Mouse (Mus musculus): Measurements from ENCODE around the gene Vav1. TPM values are rescaled to one million over a fixed set of nuclear protein-coding genes. Genes with fewer than 3 reads are reported as not detected.

The Vav1 gene
- total and polyA plus RNA-seq, 3 experiments, result 86.7 to 99.6 TPM; not detected in 1

- H3K4me3 ChIP-seq (ENCODE audit: control insufficient read depth in 1 of 2, insufficient read depth in 1 of 2, low read depth in 2 of 2, low read length in 2 of 2), result peak overlapping the region; percentile 74 to 91
- peaks cover 0 to 11% of the 10 kb centered on the region in 2 experiments; a peak in 2 of 4 replicates for H3K36me3 ChIP-seq (ENCODE audit: control insufficient read depth in 1 of 2, insufficient read depth in 2 of 2, low read length in 2 of 2)
- peak overlapping the region; percentile 17; the same call in 1 of the 2 replicates for H3K27ac ChIP-seq (ENCODE audit: control insufficient read depth, low read depth, low read length)
- no peaks in the 10 kb centered on the region for H3K9me3 ChIP-seq (replicated peaks; ENCODE audit: insufficient read depth, low read length)
- no peaks in the 10 kb centered on the region for H3K27me3 ChIP-seq (ENCODE audit: control insufficient read depth in 1 of 2, insufficient read depth in 2 of 2, low read length in 2 of 2)
- no peak for DNase-seq (ENCODE audit: low read depth, low spot score)
- peak overlapping the region; percentile 87 for H3K9ac ChIP-seq (ENCODE audit: control insufficient read depth, low read depth, low read length, poor library complexity, severe bottlenecking)
- TF ChIP-seq NELFE (IDR thresholded peaks at IDR 0.05; ENCODE audit: low read depth, low read length) (peak; percentile 52), SMC3 (IDR thresholded peaks at IDR 0.05; ENCODE audit: low read depth, low read length) (no peak), MYC (IDR thresholded peaks at IDR 0.05; ENCODE audit: low read depth, low read length) (no peak), RAD21 (IDR thresholded peaks at IDR 0.05; ENCODE audit: low read depth, low read length) (peak; percentile 2), ZMIZ1 (IDR thresholded peaks at IDR 0.05; ENCODE audit: low read depth, low read length) (0 out of 2 replicates have a peak, but pooled peaks have one; percentile 69), CTCF (IDR thresholded peaks at IDR 0.05 in 2 of 3, conservative IDR thresholded peaks at IDR 0.05 in 1 of 3; ENCODE audit: control insufficient read depth in 1 of 3, insufficient read depth in 1 of 3, low read depth in 2 of 3, low read length in 3 of 3, poor library complexity in 1 of 3, severe bottlenecking in 1 of 3) (peak in 1 of 3 experiments; percentile 8; a peak in 1 of 6 replicates)
- H3K79me2 ChIP-seq (ENCODE audit: control insufficient read depth, insufficient read depth, low read length, poor library complexity), result peaks cover 13% of the 10 kb centered on the region
- peaks cover 0 to 24% of the 10 kb centered on the region in 2 experiments; a peak in 2 of 4 replicates for H3K4me1 ChIP-seq (ENCODE audit: control insufficient read depth in 1 of 2, insufficient read depth in 2 of 2, low read length in 2 of 2)
These were observed 32.1 kb upstream of the Vav1 start for GRCm38 (mm10) chr17:57246663-57247392.

DNA sequence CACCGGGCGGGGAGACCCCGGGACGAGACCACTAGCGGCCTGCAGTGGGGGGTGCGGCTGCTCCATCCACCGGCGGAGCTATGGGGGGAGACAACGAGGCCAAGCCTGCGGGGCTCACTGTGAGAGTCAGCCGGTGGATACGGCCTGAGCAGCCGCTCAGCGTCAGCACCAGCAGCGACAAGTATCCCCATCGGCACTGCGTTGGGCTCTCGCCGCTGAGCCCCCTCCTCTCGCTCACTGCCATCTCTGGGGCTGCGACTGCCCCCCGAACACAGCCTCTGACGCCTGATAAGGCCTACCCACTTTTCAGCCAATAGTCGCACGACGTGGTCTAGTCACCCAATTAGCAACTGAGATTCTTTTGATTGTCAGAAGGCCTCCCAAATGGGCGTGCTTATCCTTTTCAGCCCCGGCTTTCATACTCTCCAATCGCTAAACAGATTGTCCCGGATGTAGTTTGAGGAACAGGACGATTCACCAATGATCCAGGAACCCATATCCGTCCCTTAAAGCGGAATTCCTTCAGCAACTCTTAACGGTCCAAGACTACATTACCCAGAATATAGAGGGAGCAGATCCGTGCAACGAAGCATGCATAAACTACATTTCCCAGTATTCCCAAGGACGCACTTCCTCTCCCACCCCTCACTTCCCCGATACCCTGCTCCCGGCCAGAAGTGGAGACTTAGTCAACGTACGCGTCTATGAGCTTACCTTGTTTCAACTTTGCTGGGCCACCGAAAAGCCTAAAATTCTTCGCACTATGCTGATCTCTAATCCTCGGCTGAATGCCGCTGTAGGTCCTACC lies 31.3 kb upstream of the Vav1 start:
- no peaks in the 10 kb centered on the region for H3K27me3 ChIP-seq (ENCODE audit: control insufficient read depth in 1 of 2, insufficient read depth in 2 of 2, low read length in 2 of 2)
- peak; percentile 100 for DNase-seq (ENCODE audit: low read depth, low spot score)
- peak overlapping the region; percentile 85 to 91 for H3K4me3 ChIP-seq (ENCODE audit: control insufficient read depth in 1 of 2, insufficient read depth in 1 of 2, low read depth in 2 of 2, low read length in 2 of 2)
- H3K9ac ChIP-seq (ENCODE audit: control insufficient read depth, low read depth, low read length, poor library complexity, severe bottlenecking), result peak overlapping the region; percentile 87
- H3K79me2 ChIP-seq (ENCODE audit: control insufficient read depth, insufficient read depth, low read length, poor library complexity), result peaks cover 13% of the 10 kb centered on the region
- H3K9me3 ChIP-seq (replicated peaks; ENCODE audit: insufficient read depth, low read length), result no peaks in the 10 kb centered on the region
- peaks cover 0 to 11% of the 10 kb centered on the region in 2 experiments; a peak in 2 of 4 replicates for H3K36me3 ChIP-seq (ENCODE audit: control insufficient read depth in 1 of 2, insufficient read depth in 2 of 2, low read length in 2 of 2)
- H3K4me1 ChIP-seq (ENCODE audit: control insufficient read depth in 1 of 2, insufficient read depth in 2 of 2, low read length in 2 of 2), result peaks cover 0 to 24% of the 10 kb centered on the region in 2 experiments; a peak in 2 of 4 replicates
- H3K27ac ChIP-seq (ENCODE audit: control insufficient read depth, low read depth, low read length), result peak overlapping the region; percentile 81
- TF ChIP-seq SIN3A (IDR thresholded peaks at IDR 0.05; ENCODE audit: low read length) (peak; percentile 68), TBP (IDR thresholded peaks at IDR 0.05; ENCODE audit: low read depth, low read length) (peak; percentile 68; the same call in 1 of the 2 replicates), TAL1 (IDR thresholded peaks at IDR 0.05; ENCODE audit: low read length) (no peak), E2F4 (IDR thresholded peaks at IDR 0.05; ENCODE audit: borderline replicate concordance, low read depth, low read length) (no peak), CTCF (IDR thresholded peaks at IDR 0.05 in 2 of 3, conservative IDR thresholded peaks at IDR 0.05 in 1 of 3; ENCODE audit: control insufficient read depth in 1 of 3, insufficient read depth in 1 of 3, low read depth in 2 of 3, low read length in 3 of 3, poor library complexity in 1 of 3, severe bottlenecking in 1 of 3) (no peak), MAFK (IDR thresholded peaks at IDR 0.05; ENCODE audit: borderline replicate concordance, low read depth, low read length) (no peak), UBTF (IDR thresholded peaks at IDR 0.05; ENCODE audit: borderline replicate concordance, insufficient read depth, low read depth, low read length) (no peak), KAT2A (conservative IDR thresholded peaks at IDR 0.05; ENCODE audit: low read depth, low read length) (peak; percentile 99), JUND (IDR thresholded peaks at IDR 0.05; ENCODE audit: low read depth, low read length) (no peak; the same call in 1 of the 2 replicates), GABPA (IDR thresholded peaks at IDR 0.05; ENCODE audit: low read depth, low read length) (no peak; the same call in 1 of the 2 replicates), EP300 (IDR thresholded peaks at IDR 0.05; ENCODE audit: low read depth in 1 of 2, low read length in 2 of 2) (0 out of 4 replicates have a peak, but pooled peaks of 1 of the 2 experiments have one; percentile 12), CHD2 (IDR thresholded peaks at IDR 0.05; ENCODE audit: low read length) (peak; percentile 92), BHLHE40 (IDR thresholded peaks at IDR 0.05; ENCODE audit: borderline replicate concordance, low read depth, low read length) (no peak), CHD1 (IDR thresholded peaks at IDR 0.05; ENCODE audit: low read depth, low read length) (peak; percentile 99), NELFE (IDR thresholded peaks at IDR 0.05; ENCODE audit: low read depth, low read length) (peak; percentile 75), MXI1 (IDR thresholded peaks at IDR 0.05; ENCODE audit: low read depth, low read length) (peak; percentile 66; the same call in 1 of the 2 replicates), ELF1 (IDR thresholded peaks at IDR 0.05; ENCODE audit: low read depth, low read length) (peak; percentile 95), MYC (IDR thresholded peaks at IDR 0.05; ENCODE audit: low read depth, low read length) (peak; percentile 73), POLR2A (IDR thresholded peaks at IDR 0.05; ENCODE audit: control insufficient read depth in 1 of 2, insufficient read depth in 1 of 2, low read depth in 1 of 2, low read length in 2 of 2, poor library complexity in 1 of 2) (peak; percentile 47 to 63; a peak in 3 of 4 replicates), GATA1 (IDR thresholded peaks at IDR 0.05; ENCODE audit: low read depth, low read length) (peak; percentile 50), SMC3 (IDR thresholded peaks at IDR 0.05; ENCODE audit: low read depth, low read length) (no peak), ETS1 (IDR thresholded peaks at IDR 0.05; ENCODE audit: low read depth, low read length) (0 out of 2 replicates have a peak, but pooled peaks have one; percentile 15), MYB (IDR thresholded peaks at IDR 0.05; ENCODE audit: low read depth, low read length) (no peak), MAX (IDR thresholded peaks at IDR 0.05; ENCODE audit: low read length) (no peak), USF1 (IDR thresholded peaks at IDR 0.05; ENCODE audit: low read depth, low read length) (no peak)

Data from MEL (cell line).